Mouse (Mus musculus) kidney, embryonic 15.5 days (tissue): ENCODE measurements around the gene Coq10a. TPM values are rescaled to one million over a fixed set of nuclear protein-coding genes. Genes with fewer than 3 reads are reported as not detected.

Experiments used
- ATAC-seq: fragments of 200-750 bp; cut with Nextera tagmentation; replicated peaks from 2 replicates; pipeline ENCODE4 v1.8.0; 2017; ENCODE audit warnings: moderate TSS enrichment; ENCODE audit not compliant: low FRiP score
- H3K27ac ChIP-seq: fragments of 300-500 bp; sonication (generic); 2 replicates; pipeline ENCODE4 v1.5.1; 2015; ENCODE audit warnings: mild to moderate bottlenecking, inconsistent platforms
- H3K27me3 ChIP-seq: fragments of 300-500 bp; sonication (generic); 2 replicates; pipeline ENCODE4 v1.6.1; 2015; ENCODE audit warnings: inconsistent platforms
- H3K36me3 ChIP-seq: fragments of 300-500 bp; sonication (generic); 2 replicates; pipeline ENCODE4 v1.6.1; 2015; ENCODE audit warnings: inconsistent platforms
- H3K4me1 ChIP-seq: fragments of 300-500 bp; sonication (generic); 2 replicates; pipeline ENCODE4 v1.6.1; 2015; ENCODE audit warnings: inconsistent platforms
- H3K4me2 ChIP-seq: fragments of 300-500 bp; sonication (generic); 2 replicates; pipeline ENCODE4 v1.6.1; 2015; ENCODE audit warnings: moderate library complexity, mild to moderate bottlenecking, inconsistent platforms
- H3K4me3 ChIP-seq: fragments of 300-500 bp; sonication (generic); replicated peaks from 2 replicates; pipeline ENCODE4 v1.5.1; 2015; ENCODE audit warnings: mild to moderate bottlenecking, inconsistent platforms
- H3K9ac ChIP-seq: fragments of 300-500 bp; sonication (generic); 2 replicates; pipeline ENCODE4 v1.6.1; 2015; ENCODE audit warnings: mild to moderate bottlenecking, inconsistent platforms
- H3K9me3 ChIP-seq: fragments of 300-500 bp; sonication (generic); replicated peaks from 2 replicates; pipeline ENCODE4 v1.6.1; 2016; ENCODE audit warnings: inconsistent platforms
- WGBS: fragments of 180-500 bp; shearing (Covaris S2); methylation state at CpG from one replicate; pipeline ENCODE4 v1.1.7; 2015; ENCODE audit warnings: mixed read lengths; 5-methylcytosine and 5-hydroxymethylcytosine counted together
- polyA plus RNA-seq: library from polyadenylated mRNA; unstranded; fragments of >200 nt; fragmentation: Nextera tagmentation; extraction: Ambion mirVana; gene quantifications from 2 replicates; pipeline ENCODE4 v1.2.1, GENCODE M21; 2015

Gene Coq10a
- polyA plus RNA-seq, 1 experiment from 2014 or later: 13.7 TPM

GRCm38 (mm10) chr10:128401638-128402037, 32.8 kb upstream of the Coq10a start:
- Histone ChIP-seq H3K9me3 (no peaks in the 10 kb centered on the region), H3K36me3 (peaks cover 19% of the 10 kb centered on the region), H3K9ac (no peak overlapping the region), H3K4me3 (no peak overlapping the region), H3K4me1 (peaks cover 25% of the 10 kb centered on the region), H3K27me3 (no peaks in the 10 kb centered on the region), H3K4me2 (no peak overlapping the region), H3K27ac (no peak overlapping the region)
- 78% methylated on average over 9 of the region's 9 CpGs for WGBS
- ATAC-seq: no peak

GRCm38 (mm10) chr10:128401056-128401455, 32.3 kb upstream of the Coq10a start, which contains the start of gene Slc39a5:
Slc39a5 (minus strand) TSS chr10:128401229.
- Histone ChIP-seq H3K4me1 (peaks cover 29% of the 10 kb centered on the region), H3K9me3 (no peaks in the 10 kb centered on the region), H3K36me3 (peaks cover 19% of the 10 kb centered on the region), H3K4me2 (peak within 1 kb of the TSS; percentile 48), H3K27ac (peak within 1 kb of the TSS; percentile 66), H3K9ac (no peak within 1 kb of the TSS), H3K4me3 (peak within 1 kb of the TSS; percentile 29), H3K27me3 (no peaks in the 10 kb centered on the region)
- 14% methylated on average over 2 of the region's 2 CpGs for WGBS
- no peak; the same call in 1 of the 2 replicates for ATAC-seq

- Histone ChIP-seq H3K4me3 (peak overlapping the region; percentile 29), H3K9ac (no peak overlapping the region), H3K27ac (peak overlapping the region; percentile 66), H3K4me2 (peak overlapping the region; percentile 48), H3K27me3 (no peaks in the 10 kb centered on the region), H3K36me3 (peaks cover 19% of the 10 kb centered on the region), H3K9me3 (no peaks in the 10 kb centered on the region), H3K4me1 (peaks cover 29% of the 10 kb centered on the region)
- ATAC-seq: peak; percentile 83
- 20% methylated on average over 5 of the region's 5 CpGs for WGBS
These were observed 31.5 kb upstream of the Coq10a start for GRCm38 (mm10) chr10:128400338-128400737.

- Histone ChIP-seq H3K27me3 (no peaks in the 10 kb centered on the region), H3K4me3 (no peak overlapping the region), H3K4me2 (no peak overlapping the region), H3K9me3 (no peaks in the 10 kb centered on the region), H3K36me3 (peaks cover 47% of the 10 kb centered on the region), H3K27ac (no peak overlapping the region), H3K9ac (no peak overlapping the region), H3K4me1 (peaks cover 34% of the 10 kb centered on the region)
- ATAC-seq: no peak
- WGBS: 55% methylated on average over 7 of the region's 7 CpGs
These were observed 28.7 kb upstream of the Coq10a start for GRCm38 (mm10) chr10:128397466-128397865.

- H3K27me3 ChIP-seq: no peaks in the 10 kb centered on the region
- no peak overlapping the region for H3K9ac ChIP-seq
- no peaks in the 10 kb centered on the region for H3K9me3 ChIP-seq
- H3K4me2 ChIP-seq: no peak overlapping the region
- WGBS: 67% methylated on average over 10 of the region's 10 CpGs
- no peak for ATAC-seq
- H3K36me3 ChIP-seq: peaks cover 53% of the 10 kb centered on the region
- no peak overlapping the region for H3K27ac ChIP-seq
- H3K4me3 ChIP-seq: no peak overlapping the region
- peaks cover 34% of the 10 kb centered on the region for H3K4me1 ChIP-seq
These were observed 28.0 kb upstream of the Coq10a start for GRCm38 (mm10) chr10:128396716-128397264.

GRCm38 (mm10) chr10:128396017-128396673, 27.3 kb upstream of the Coq10a start:
- Histone ChIP-seq H3K27me3 (no peaks in the 10 kb centered on the region), H3K36me3 (peaks cover 60% of the 10 kb centered on the region), H3K9me3 (no peaks in the 10 kb centered on the region), H3K4me3 (no peak overlapping the region), H3K4me1 (peaks cover 32% of the 10 kb centered on the region), H3K9ac (no peak overlapping the region), H3K4me2 (no peak overlapping the region), H3K27ac (no peak overlapping the region)
- no peak for ATAC-seq
- 67% methylated on average over 11 of the region's 11 CpGs for WGBS

GRCm38 (mm10) chr10:128391850-128392249, 23.1 kb upstream of the Coq10a start:
- Histone ChIP-seq H3K27me3 (no peaks in the 10 kb centered on the region), H3K4me1 (0 out of 2 replicates have a peak, but pooled peaks cover 12% of the 10 kb centered on the region), H3K9me3 (no peaks in the 10 kb centered on the region), H3K4me3 (no peak overlapping the region), H3K36me3 (peaks cover 100% of the 10 kb centered on the region), H3K27ac (no peak overlapping the region), H3K4me2 (no peak overlapping the region), H3K9ac (no peak overlapping the region)
- ATAC-seq: no peak
- 73% methylated on average over 6 of the region's 6 CpGs for WGBS

- Histone ChIP-seq H3K9ac (no peak overlapping the region), H3K4me1 (0 out of 2 replicates have a peak, but pooled peaks cover 5% of the 10 kb centered on the region), H3K36me3 (peaks cover 100% of the 10 kb centered on the region), H3K4me3 (no peak overlapping the region), H3K4me2 (no peak overlapping the region), H3K9me3 (no peaks in the 10 kb centered on the region), H3K27ac (no peak overlapping the region), H3K27me3 (no peaks in the 10 kb centered on the region)
- ATAC-seq: no peak
- 92% methylated on average over 12 of the region's 12 CpGs for WGBS
These were observed 21.6 kb upstream of the Coq10a start for GRCm38 (mm10) chr10:128390366-128390765.

- Histone ChIP-seq H3K27me3 (no peaks in the 10 kb centered on the region), H3K36me3 (peaks cover 100% of the 10 kb centered on the region), H3K4me3 (no peak overlapping the region), H3K27ac (no peak overlapping the region), H3K4me2 (no peak overlapping the region), H3K4me1 (0 out of 2 replicates have a peak, but pooled peaks cover 5% of the 10 kb centered on the region), H3K9ac (no peak overlapping the region), H3K9me3 (no peaks in the 10 kb centered on the region)
- WGBS: 89% methylated on average over 6 of the region's 6 CpGs
- no peak for ATAC-seq
These were observed 20.8 kb upstream of the Coq10a start for GRCm38 (mm10) chr10:128389570-128389969.

GRCm38 (mm10) chr10:128388941-128389340, 20.1 kb upstream of the Coq10a start:
- 90% methylated on average over 14 of the region's 14 CpGs for WGBS
- Histone ChIP-seq H3K9me3 (no peaks in the 10 kb centered on the region), H3K9ac (no peak overlapping the region), H3K27me3 (no peaks in the 10 kb centered on the region), H3K4me1 (0 out of 2 replicates have a peak, but pooled peaks cover 5% of the 10 kb centered on the region), H3K4me2 (no peak overlapping the region), H3K4me3 (no peak overlapping the region), H3K36me3 (peaks cover 100% of the 10 kb centered on the region), H3K27ac (no peak overlapping the region)
- no peak for ATAC-seq

GRCm38 (mm10) chr10:128385902-128386301, 17.1 kb upstream of the Coq10a start:
- Histone ChIP-seq H3K27me3 (no peaks in the 10 kb centered on the region), H3K4me3 (no peak overlapping the region), H3K4me2 (no peak overlapping the region), H3K36me3 (peaks cover 100% of the 10 kb centered on the region), H3K9me3 (no peaks in the 10 kb centered on the region), H3K27ac (no peak overlapping the region), H3K4me1 (no peaks in the 10 kb centered on the region), H3K9ac (no peak overlapping the region)
- WGBS: 92% methylated on average over 7 of the region's 7 CpGs
- ATAC-seq: no peak

GRCm38 (mm10) chr10:128382482-128382881, 13.7 kb upstream of the Coq10a start:
- peaks cover 19% of the 10 kb centered on the region for H3K4me1 ChIP-seq
- H3K9ac ChIP-seq: no peak overlapping the region
- H3K27me3 ChIP-seq: no peaks in the 10 kb centered on the region
- WGBS: 87% methylated on average over 8 of the region's 8 CpGs
- no peak overlapping the region for H3K27ac ChIP-seq
- no peaks in the 10 kb centered on the region for H3K9me3 ChIP-seq
- no peak overlapping the region for H3K4me3 ChIP-seq
- H3K4me2 ChIP-seq: no peak overlapping the region
- no peak for ATAC-seq
- H3K36me3 ChIP-seq: peaks cover 92% of the 10 kb centered on the region
